Mouse (Mus musculus): Measurements from ENCODE around the gene Nxpe5. TPM values are rescaled to one million over a fixed set of nuclear protein-coding genes. Genes with fewer than 3 reads are reported as not detected.

Nxpe5 gene
- not detected for total RNA-seq (2023)

DNA sequence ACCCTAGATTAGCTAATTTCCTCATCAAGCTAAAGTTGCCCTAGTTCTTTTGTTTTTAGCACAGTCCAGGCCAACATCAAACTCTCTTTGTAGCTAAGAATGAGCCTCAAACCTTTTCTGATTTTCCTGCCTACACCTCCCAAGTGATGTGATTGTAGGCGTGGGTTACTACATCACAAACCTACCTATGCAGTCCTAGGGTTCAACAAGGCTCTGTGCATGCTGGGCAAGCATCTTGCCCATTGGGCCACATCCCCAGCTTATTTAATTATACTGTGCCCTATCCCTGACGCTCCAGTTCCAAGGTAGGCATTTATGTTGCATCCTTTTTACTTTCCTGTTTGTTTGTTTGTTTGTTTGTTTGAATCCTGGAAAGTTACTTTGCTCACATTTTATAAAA lies at the start of gene Nxpe5:
Gene Nxpe5, plus strand, starts transcription at position 199 of the 400 bp plus-strand sequence.

DNA sequence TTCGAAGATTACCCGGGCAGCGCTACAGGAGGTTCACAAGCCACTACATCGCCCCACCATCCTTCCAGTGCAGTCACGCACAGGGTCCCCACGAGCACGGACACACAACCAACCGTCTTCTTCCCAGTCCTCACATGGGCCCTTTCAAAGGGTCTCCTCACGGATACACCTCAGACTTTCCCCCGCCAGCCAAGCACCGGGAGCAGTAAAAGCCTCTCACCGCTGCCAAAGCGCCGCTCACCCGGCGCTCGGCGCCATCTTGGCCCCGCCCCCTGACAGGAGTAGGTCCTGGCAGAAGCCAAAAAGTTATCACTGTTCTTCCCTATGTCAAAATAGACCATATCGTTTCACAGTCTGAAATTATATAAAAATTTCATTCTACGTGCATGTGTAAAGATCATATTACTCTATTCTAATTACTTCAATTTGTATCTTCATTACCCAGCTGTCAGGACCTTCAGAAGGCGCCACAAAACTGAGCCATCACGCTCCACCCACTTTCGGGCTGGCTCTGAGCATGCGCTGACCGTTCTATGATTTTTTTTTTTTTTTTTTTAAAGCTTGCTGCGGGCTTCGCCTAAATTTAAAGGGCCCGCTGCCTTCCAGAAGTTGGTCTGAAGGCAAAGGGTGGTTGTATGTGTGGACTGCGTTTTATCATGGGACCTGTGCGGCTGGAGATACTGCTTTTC lies 38.6 kb upstream of the Nxpe5 start, which contains the start of the genes Taf6 and Cnpy4:
Gene Taf6, minus strand, starts transcription at position 502 of the 689 bp plus-strand sequence.
Gene Cnpy4, plus strand, starts transcription at position 536 of the 689 bp plus-strand sequence.

DNA sequence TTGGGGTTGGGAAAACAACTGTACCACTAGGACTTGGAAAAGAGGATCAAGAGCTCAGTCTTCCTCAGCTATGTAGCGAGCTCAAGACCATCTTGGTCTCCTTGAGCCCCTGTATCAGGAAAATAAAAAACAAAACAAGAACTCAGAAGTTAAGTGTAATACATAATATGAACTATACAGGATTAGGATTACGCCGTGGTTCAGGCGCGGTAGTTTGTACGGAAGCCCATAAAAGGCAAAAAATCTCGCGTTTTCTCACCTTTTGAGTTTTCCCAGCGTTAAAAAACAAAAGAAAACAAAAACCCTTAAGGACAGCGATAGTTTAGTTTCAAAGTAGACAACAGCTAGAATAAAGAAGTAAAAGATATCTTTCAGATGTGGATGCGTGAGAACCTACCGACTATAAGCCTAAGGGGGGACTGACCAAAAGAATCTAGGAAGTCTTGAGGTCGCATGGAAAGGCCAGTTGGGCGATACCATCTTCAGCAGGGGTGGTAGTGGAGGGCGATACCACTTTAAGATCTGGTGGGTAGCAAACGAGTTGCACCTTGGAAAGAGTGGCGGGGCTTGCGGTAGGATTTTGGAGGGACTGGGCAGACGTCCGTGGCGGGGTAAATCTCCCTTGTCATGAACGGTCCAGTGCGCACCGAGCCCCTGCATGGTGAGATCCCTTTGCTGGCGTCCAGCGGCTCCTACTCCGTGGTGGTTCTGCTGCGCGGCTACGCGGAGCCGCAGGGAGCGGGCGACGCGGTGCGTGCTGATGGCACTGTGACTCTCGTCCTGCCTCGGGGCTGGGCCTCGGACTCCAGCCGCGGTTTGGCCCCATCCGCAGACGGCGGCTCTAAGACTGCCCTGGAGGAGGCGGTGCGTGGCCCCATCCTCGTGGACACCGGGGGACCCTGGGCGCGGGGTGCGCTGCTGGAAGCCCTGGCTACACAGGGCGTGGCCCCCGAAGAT lies 31.6 kb upstream of the Nxpe5 start, which contains the start of gene Mblac1:
Gene Mblac1, plus strand, starts transcription at position 544 of the 957 bp plus-strand sequence.

DNA sequence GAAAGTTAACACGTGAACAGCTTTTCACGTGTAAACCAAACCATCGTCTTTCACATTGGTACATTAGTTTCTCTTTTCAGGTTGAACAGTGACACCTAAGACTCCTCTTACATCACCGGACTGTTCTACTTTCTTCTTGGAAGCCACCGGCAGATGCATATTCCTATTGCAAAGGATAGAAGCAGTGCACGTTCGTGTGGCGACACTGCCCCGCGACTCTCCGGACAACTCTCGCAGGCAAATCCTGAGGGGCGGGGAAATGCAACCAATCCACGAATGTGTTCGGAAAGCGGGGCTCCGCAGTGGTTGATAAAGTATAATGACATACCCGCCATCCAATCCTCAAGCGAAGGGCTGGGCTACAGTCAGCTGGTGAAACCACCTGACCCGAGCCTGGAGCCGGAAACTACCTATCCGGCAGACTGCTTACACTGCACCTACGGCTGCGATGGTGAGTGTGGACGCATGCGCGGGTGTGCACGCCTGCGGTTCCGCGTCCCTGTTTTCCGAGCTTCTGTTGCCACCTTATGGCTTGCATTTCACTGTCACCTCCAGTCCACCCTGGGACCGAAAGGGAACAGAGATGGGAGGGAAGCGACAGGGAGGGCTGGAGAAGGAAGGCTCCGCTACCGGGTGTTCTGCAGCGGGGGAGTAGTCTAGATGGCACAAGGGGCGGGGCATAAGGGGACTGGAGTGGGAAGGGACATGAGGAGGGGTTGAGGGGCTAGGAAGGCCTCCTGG lies 29.8 kb downstream of the Nxpe5 start, which contains the start of gene Lamtor4:
Gene Lamtor4, plus strand, starts transcription at position 130 of the 741 bp plus-strand sequence.

DNA sequence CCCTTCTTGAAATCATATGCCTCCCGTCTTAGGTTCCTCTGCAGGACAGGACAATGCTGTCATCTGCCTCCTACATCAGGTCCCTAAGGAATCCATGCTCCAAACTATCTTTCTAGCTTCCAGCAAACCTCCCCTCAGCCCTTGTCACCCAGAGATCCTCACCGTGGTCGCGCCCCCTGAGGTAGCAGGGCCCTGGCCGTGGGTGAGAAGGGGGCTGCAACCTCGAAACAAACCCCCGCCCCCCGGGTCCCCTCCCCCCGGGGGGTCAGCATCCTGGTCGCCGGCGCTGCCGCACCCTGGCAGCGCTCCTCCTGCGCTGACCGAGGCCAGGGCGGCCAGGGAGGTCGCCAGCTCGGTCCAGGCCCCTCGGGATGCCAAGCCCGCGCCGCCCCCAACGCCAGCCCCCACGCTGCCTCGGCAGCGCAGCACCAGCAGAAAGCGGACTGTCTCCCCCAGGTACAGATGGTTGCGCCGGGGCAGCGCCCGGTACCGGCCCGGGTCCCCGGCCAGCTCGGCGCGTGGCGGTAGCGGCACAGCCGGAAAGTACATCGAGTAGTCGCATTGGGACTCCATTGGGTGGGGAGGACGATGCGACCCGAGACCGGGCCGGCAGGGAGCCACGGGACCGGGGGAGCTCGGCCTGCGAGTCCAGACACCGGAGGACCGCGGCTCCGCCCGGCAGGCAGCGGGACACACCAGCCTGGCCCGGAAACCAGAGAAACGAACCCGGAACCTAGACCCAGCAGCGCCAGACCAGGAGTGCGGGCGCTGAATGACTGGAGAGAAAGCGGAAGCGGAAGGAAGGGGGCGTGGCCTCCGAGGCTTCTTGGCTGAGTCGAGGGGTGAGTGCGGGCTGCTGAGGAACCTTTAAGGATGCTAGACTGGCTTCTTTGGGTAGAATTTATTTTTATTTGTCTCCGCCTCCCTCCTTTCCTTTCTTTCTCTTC lies 37.8 kb downstream of the Nxpe5 start, which contains the start of gene BC037034:
Gene BC037034, minus strand, starts transcription at position 774 of the 947 bp plus-strand sequence.

DNA sequence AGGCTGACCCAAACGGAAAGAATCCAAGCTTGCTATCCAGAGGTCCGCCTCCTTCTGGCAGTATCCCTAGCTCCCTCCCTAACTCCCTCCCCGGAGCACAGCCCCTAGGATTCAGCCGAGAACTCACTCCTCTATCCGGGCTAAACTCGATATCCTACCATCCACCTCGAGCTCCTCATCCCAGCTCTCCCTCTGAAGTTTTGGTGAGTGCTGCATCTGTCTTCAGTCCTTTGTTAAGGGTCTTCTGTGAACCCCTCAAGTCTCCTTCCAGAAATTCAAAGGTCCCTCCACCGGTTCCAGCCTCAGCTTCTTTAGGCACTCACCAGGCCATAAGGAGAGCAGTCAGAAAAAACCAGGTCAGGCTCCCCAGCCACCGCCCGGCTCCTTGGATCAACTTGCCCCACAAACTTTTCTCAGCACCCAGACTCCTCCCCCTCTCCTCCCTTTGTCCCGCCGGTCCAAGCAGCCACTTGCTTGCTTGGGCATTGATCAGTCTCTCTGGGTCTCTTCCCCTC lies 46.8 kb downstream of the Nxpe5 start, which contains the start of gene Gal3st4:
Gene Gal3st4, minus strand, starts transcription at position 432 of the 515 bp plus-strand sequence.

DNA sequence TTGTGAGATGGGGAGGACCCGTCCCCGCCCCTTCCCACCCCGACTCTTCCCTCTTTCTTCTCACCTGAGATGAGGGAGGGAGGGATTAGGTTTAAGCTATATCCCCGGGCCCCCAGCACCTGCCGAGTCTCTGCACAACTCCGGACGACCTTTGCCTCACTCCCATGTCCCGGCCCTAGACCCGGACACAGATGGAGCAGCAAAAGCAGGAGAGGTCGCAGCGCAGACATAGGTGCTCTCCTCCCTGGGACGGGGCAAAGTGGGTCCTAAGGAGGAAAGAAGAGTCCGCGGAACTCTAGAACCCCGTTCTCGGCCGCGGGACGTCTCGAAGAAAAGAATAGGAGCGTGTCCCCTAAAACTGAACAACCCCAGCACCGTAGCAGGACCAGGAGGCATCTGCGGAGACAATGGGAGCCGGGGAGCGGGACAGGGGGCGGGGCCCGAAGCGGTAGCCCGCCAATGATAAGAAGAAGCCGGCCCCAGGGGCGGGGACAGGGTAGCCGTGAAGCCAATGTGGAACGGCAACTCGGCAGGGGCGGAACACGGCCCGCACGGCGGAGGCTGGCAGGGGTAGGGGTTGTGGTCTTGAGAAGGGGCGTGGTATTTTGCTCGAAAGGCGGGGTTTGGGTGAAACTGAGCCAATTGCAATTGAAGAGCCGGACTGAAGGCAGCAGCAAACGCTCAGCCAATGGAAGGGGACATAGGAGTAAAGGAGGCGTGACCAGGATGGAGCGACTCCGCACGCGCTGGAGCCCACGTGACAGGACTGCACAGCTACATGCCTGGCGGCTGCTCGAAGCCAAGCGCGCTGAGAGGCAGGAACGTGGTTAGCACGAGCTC lies 54.1 kb downstream of the Nxpe5 start, which contains the start of the genes Gm43720, Gpc2 and Stag3:
Gene Gm43720, minus strand, starts transcription at position 374 of the 840 bp plus-strand sequence.
Gene Gpc2, minus strand, starts transcription at position 421 of the 840 bp plus-strand sequence.
Gene Stag3, plus strand, starts transcription at position 656 of the 840 bp plus-strand sequence.

Other genes starting within 250 kb of the Nxpe5 start
- gene Azgp1, start 244.4 kb upstream of the Nxpe5 start, total RNA-seq (2023), result not detected
- not detected for gene Smok3a, start 204.6 kb upstream of the Nxpe5 start, total RNA-seq (2023)
- not detected for gene Smok3b, start 204.5 kb upstream of the Nxpe5 start, total RNA-seq (2023)
- not detected for gene Smok3c, start 172.7 kb upstream of the Nxpe5 start, total RNA-seq (2023)
- gene Zkscan1, start 140.8 kb upstream of the Nxpe5 start, total RNA-seq (2023), result 23.5 TPM
- gene Zscan21, start 109.0 kb upstream of the Nxpe5 start, total RNA-seq (2023), result 13.4 TPM
- gene Zfp113, start 70.2 kb upstream of the Nxpe5 start, total RNA-seq (2023), result 13.9 TPM
- gene Cops6, start 64.8 kb upstream of the Nxpe5 start, total RNA-seq (2023), result 54.0 TPM
- gene Ap4m1, start 53.9 kb upstream of the Nxpe5 start, total RNA-seq (2023), result 26.7 TPM
- 74.2 TPM for gene Mcm7, start 53.5 kb upstream of the Nxpe5 start, total RNA-seq (2023)
- gene Taf6, start 38.4 kb upstream of the Nxpe5 start, total RNA-seq (2023), result 29.3 TPM
- 21.0 TPM for gene Cnpy4, start 38.4 kb upstream of the Nxpe5 start, total RNA-seq (2023)
- 0.67 TPM for gene Mblac1, start 31.6 kb upstream of the Nxpe5 start, total RNA-seq (2023)
- 24.8 TPM for gene Lamtor4, start 29.6 kb downstream of the Nxpe5 start, total RNA-seq (2023)
- 53.1 TPM for gene BC037034, start 38.1 kb downstream of the Nxpe5 start, total RNA-seq (2023)
- gene Gal3st4, start 46.9 kb downstream of the Nxpe5 start, total RNA-seq (2023), result not detected
- not detected for gene Gm43720, start 54.1 kb downstream of the Nxpe5 start, total RNA-seq (2023)
- 0.86 TPM for gene Gpc2, start 54.1 kb downstream of the Nxpe5 start, total RNA-seq (2023)
- not detected for gene Stag3, start 54.3 kb downstream of the Nxpe5 start, total RNA-seq (2023)
- not detected for gene Pvrig, start 116.1 kb downstream of the Nxpe5 start, total RNA-seq (2023)
- 12.3 TPM for gene Zfp157, start 215.6 kb downstream of the Nxpe5 start, total RNA-seq (2023)

All from CD8-positive naive resting alpha-beta T cell, adult 57 days (primary cell).